Mouse (Mus musculus) kidney, postnatal 0 days (tissue): ENCODE results near the gene Spock2. TPM values are rescaled to one million over a fixed set of nuclear protein-coding genes. Genes with fewer than 3 reads are reported as not detected.
"Not testable (repeated sequence)": the region's sequence is repeated elsewhere in the genome, so short reads cannot be mapped to it uniquely, and the experiment has no call there.

Experiments used
- ATAC-seq: fragments of 200-750 bp; cut with Nextera tagmentation; replicated peaks from 2 replicates; pipeline ENCODE4 v1.8.0; 2017; ENCODE audit warnings: low read depth, moderate number of reproducible peaks, moderate TSS enrichment, moderate library complexity; ENCODE audit not compliant: low FRiP score
- DNase-seq: peaks from one replicate; pipeline ENCODE4 v3.0.0-alpha.2; 2016; ENCODE audit warnings: low spot score
- H3K27ac ChIP-seq: fragments of 300-500 bp; sonication (generic); 2 replicates; pipeline ENCODE4 v1.5.1; 2014; ENCODE audit warnings: mild to moderate bottlenecking
- H3K27me3 ChIP-seq: fragments of 300-500 bp; sonication (generic); 2 replicates; pipeline ENCODE4 v1.6.1; 2014; ENCODE audit warnings: low read length, mixed read lengths; ENCODE audit not compliant: insufficient read depth
- H3K36me3 ChIP-seq: fragments of 300-500 bp; sonication (generic); 2 replicates; pipeline ENCODE4 v1.6.1; 2014; ENCODE audit warnings: low read length, mixed read lengths; ENCODE audit not compliant: insufficient read depth
- H3K4me1 ChIP-seq: fragments of 300-500 bp; sonication (generic); replicated peaks from 2 replicates; pipeline ENCODE4 v1.6.1; 2014; ENCODE audit warnings: antibody characterized with exemption, low read length, mixed read lengths; ENCODE audit not compliant: insufficient read depth
- H3K4me2 ChIP-seq: fragments of 300-500 bp; sonication (generic); 2 replicates; pipeline ENCODE4 v1.6.1; 2014; ENCODE audit warnings: mild to moderate bottlenecking, low read length, moderate library complexity, mixed read lengths
- H3K4me3 ChIP-seq: fragments of 300-500 bp; sonication (generic); replicated peaks from 2 replicates; pipeline ENCODE4 v1.5.1; 2014; ENCODE audit warnings: low read depth, low read length
- H3K9ac ChIP-seq: fragments of 300-500 bp; sonication (generic); 2 replicates; pipeline ENCODE4 v1.6.1; 2014; ENCODE audit warnings: low read depth, low read length
- H3K9me3 ChIP-seq: fragments of 300-500 bp; sonication (generic); replicated peaks from 2 replicates; pipeline ENCODE4 v1.6.1; 2016; ENCODE audit warnings: low read length, inconsistent platforms, mixed read lengths
- CTCF ChIP-seq: IDR thresholded peaks from 2 replicates; pipeline ENCODE4 v1.5.1; 2016; ENCODE audit warnings: antibody characterized with exemption, low read depth, mild to moderate bottlenecking, moderate library complexity
- WGBS: fragments of 180-500 bp; shearing (Covaris S2); extraction: QIAGEN DNeasy Blood & Tissue Kit; methylation state at CpG from one replicate; pipeline ENCODE4 v1.1.7; 2014; 5-methylcytosine and 5-hydroxymethylcytosine counted together
- microRNA-seq: library from miRNA; unstranded; fragments of <30 nt; microRNA quantifications from one replicate; pipeline ENCODE4, GENCODE M21; 2016
- polyA plus RNA-seq: library from polyadenylated mRNA; unstranded; fragments of >200 nt; fragmentation: Nextera tagmentation; extraction: Ambion mirVana; gene quantifications from 2 replicates; pipeline ENCODE4 v1.2.1, GENCODE M21; 2015

Gene Spock2
- polyA plus RNA-seq, 1 experiment from 2014 or later: 22.0 TPM

DNA sequence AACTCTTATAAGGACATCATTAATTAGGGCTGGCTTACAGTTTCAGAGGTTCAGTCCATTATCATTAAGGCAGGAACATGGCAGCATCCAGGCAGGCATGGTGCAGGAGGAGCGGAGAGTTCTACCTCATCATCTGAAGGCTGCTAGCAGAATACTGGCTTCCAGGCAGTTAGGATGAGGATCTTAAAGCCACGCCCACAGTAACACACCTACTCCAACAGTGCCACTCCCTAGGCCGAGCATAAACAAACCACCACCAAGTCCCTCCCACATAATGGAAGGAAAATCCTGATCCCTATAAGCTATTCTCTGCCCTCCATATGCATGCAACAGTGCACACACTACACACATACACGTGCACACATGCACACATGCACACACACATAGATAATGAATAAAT is 66.3 kb downstream of the Spock2 start:
- 92% methylated on average over 4 of the region's 4 CpGs for WGBS
- Histone ChIP-seq H3K36me3 (no peaks in the 10 kb centered on the region), H3K9ac (no peak overlapping the region), H3K4me1 (no peaks in the 10 kb centered on the region), H3K9me3 (no peaks in the 10 kb centered on the region), H3K4me2 (no peak overlapping the region), H3K27me3 (no peaks in the 10 kb centered on the region), H3K27ac (no peak overlapping the region), H3K4me3 (no peak overlapping the region)
- TF ChIP-seq CTCF: no peak
- no peak for ATAC-seq
- no peak for DNase-seq

DNA sequence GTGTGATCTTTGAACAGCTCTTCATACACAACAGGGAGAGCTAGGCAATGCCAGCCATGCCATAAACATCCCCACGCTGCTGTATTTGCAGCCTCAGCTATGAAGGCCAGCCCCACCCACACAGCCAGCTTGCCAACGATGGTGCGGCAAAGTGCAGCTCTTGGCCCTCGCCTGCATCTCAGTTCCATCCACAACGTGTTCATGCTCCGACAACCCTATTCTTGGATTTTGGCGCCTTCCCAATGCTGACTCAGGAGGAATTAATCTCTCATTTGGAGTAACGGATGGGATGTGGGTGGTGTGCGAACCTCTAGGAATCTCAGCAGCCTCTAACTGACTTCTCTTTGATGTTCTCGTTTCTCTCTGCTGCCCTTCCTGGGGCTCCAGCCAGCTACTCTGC is 67.0 kb downstream of the Spock2 start:
- no peak for DNase-seq
- Histone ChIP-seq H3K27me3 (no peaks in the 10 kb centered on the region), H3K27ac (no peak overlapping the region), H3K4me1 (no peaks in the 10 kb centered on the region), H3K9ac (no peak overlapping the region), H3K9me3 (no peaks in the 10 kb centered on the region), H3K36me3 (no peaks in the 10 kb centered on the region), H3K4me2 (no peak overlapping the region), H3K4me3 (no peak overlapping the region)
- no peak for ATAC-seq
- no peak for TF ChIP-seq CTCF
- 57% methylated on average over 10 of the region's 10 CpGs for WGBS

DNA sequence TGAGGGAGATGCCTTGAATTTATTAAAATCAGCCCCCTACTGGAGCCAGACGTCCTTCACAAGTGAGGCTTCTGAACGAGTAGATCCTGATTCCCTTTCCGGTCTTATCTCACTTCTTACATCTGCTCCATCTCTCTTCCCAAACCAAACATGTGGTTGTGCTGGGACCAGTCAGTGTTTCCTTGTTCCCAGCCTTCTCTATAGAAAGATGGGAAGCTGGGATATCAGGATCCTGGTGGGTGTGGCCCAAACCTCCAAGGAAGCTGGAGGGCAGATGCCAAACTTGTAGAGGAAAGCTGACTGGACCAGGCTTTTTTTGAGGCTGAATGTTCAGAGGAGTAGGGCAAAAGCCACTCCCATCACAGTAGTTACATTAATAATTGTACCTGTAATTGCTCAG is 68.5 kb downstream of the Spock2 start:
- H3K4me1 ChIP-seq: no peaks in the 10 kb centered on the region
- DNase-seq (no peak), ATAC-seq (no peak)
- no peak overlapping the region for H3K27ac ChIP-seq
- H3K9me3 ChIP-seq: no peaks in the 10 kb centered on the region
- H3K27me3 ChIP-seq: no peaks in the 10 kb centered on the region
- no peak overlapping the region for H3K4me3 ChIP-seq
- no peaks in the 10 kb centered on the region for H3K36me3 ChIP-seq
- TF ChIP-seq CTCF: no peak
- WGBS: 61% methylated on average over 3 of the region's 3 CpGs
- H3K9ac ChIP-seq: no peak overlapping the region
- H3K4me2 ChIP-seq: no peak overlapping the region

DNA sequence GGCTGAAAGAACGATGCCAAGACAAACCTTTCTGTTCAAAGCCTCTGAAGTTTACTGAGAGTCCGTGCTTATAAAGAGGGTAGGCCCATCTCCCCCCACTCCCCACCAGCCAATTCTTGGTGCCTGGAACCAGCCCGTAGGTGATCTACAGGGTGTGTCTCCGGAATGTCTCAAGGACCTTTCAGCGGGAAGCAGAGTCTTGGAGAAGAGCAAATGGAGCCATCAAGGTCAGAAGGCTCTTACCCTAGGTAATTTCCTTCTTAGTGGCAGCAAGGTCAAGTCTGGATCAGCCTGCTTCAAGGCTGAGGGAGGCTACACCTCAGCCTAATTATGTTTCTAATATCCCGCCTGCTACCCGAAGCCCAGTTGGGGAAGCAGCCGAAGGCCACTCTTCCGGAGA is 69.3 kb downstream of the Spock2 start:
- H3K9me3 ChIP-seq: not testable (repeated sequence)

More for the DNA sequence above, 69.3 kb downstream of the Spock2 start:
- not testable (repeated sequence) for H3K9ac ChIP-seq, H3K27ac ChIP-seq, H3K27me3 ChIP-seq, H3K36me3 ChIP-seq, H3K4me1 ChIP-seq, DNase-seq, ATAC-seq, H3K4me3 ChIP-seq, H3K4me2 ChIP-seq
- WGBS: 88% methylated on average over 9 of the region's 9 CpGs

Small RNA genes lying within 50 kb of the gene (microRNA-seq; reads per million reads assigned to microRNA genes)
- not detected for gene Mir6906

Other genes with a start within 250 kb of the Spock2 start
- 27.9 and 30.2 TPM in 2 replicates for gene Dnajb12, start 226.7 kb upstream of the Spock2 start, polyA plus RNA-seq
- 23.0 and 24.0 TPM in 2 replicates for gene Ddit4, start 154.4 kb upstream of the Spock2 start, polyA plus RNA-seq
- 57.8 and 64.1 TPM in 2 replicates for gene Ascc1, start 103.4 kb upstream of the Spock2 start, polyA plus RNA-seq
- gene Anapc16, start 103.1 kb upstream of the Spock2 start, polyA plus RNA-seq: 103 and 106 TPM in 2 replicates
- gene Chst3, start 113.0 kb downstream of the Spock2 start, polyA plus RNA-seq: 0.87 and 0.96 TPM in 2 replicates
- gene Psap, start 171.4 kb downstream of the Spock2 start, polyA plus RNA-seq: 142 and 160 TPM in 2 replicates
- gene Vsir, start 240.6 kb downstream of the Spock2 start, polyA plus RNA-seq: 3.4 and 3.7 TPM in 2 replicates